Mouse (Mus musculus): ENCODE measurements around the gene Tmf1.

The Tmf1 gene

DNA sequence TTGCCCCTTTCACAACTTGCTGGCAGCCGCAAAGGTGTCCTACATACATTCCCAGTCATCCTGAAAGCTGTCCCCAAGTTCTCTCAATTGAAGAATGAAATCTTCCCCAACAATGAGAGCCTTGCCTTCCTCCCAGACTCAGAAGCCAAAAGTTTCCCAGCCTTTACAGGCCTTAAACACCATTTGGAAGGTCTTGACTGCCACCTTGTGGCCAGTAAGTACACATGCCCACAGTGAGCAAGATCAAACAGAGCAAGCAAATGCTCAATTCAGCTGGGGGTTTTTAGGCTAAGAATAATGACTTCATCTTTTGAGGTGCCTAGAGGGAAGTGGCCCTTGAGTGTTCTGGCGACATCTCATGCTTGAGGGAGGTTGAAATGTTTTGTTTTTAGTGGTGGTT lies 72.1 kb downstream of the Tmf1 start:
- DNase-seq (ENCODE audit: low spot score in 2 of 2), result peak in 1 of 2 experiments; percentile 22

DNA sequence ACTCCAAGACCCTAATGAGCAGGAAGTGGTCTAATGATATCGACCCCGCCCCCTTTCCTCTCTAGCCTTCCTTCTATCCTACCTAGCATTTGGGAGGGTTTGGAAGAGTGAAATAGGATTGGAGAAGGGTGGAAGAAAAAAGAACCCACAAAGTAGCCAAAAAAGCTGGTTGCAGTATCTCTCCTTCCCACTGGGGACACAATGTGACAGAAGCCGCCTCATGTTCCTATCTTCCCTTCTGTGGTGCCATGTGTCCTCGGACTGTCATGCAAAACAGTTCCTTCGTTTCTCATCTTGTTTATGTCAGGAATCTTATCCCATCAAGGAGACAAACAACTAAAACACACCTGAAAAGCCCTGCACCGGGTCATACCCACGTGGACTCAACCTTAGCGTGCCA lies 72.8 kb downstream of the Tmf1 start:
- no peak for DNase-seq (ENCODE audit: low spot score in 2 of 2)

DNA sequence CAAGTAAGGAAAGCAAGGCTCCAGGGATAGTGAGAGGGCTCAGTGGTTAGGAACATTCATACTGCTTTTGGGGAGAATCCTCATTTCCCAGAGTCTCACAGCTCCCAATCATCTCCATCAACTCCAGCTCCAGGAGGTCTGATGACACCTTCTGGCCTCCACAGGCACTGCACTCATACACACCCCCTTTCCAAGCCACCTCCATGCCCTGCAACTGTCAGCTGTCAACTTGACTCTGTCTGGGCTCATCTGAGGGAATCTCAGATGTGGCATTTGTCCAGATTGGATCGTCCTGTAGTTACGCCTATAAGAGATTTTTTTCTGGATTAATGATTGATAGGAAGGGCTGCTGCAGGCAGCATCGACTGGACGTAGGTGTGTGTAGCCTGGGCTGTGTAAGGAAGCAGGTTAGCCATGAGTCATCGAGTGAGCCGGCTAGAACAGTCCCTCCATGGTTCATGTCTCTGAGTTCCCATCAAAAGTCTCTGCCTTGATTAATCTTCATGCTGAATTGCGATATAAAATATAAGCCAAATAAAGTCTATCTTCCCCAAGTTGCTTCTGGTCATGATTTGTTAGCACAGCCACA lies 74.6 kb downstream of the Tmf1 start:
- no peak for DNase-seq (ENCODE audit: low spot score in 2 of 2)
